Mouse (Mus musculus): Measurements from ENCODE around the gene Gm21988. TPM values are rescaled to one million over a fixed set of nuclear protein-coding genes. Genes with fewer than 3 reads are reported as not detected.

Gm21988 gene
- 9.7 and 12.1 TPM in 2 replicates for polyA plus RNA-seq (2014; fragmentation: Nextera tagmentation; extraction: Ambion mirVana)

GRCm38 (mm10) chr11:70239541-70240279 lies at the start of gene Gm21988, which contains the start of gene Rnasek:
Gene Gm21988 (minus strand): TSS chr11:70239830.
Gene Rnasek (minus strand): TSS chr11:70239842.
- peak within 1 kb of the TSS; percentile 89 for H3K4me3 ChIP-seq (ENCODE audit: low read depth, low read length)
- peaks cover 6% of the 10 kb centered on the region for H3K36me3 ChIP-seq (ENCODE audit: control insufficient read depth, insufficient read depth, low read length)
- peak within 1 kb of the TSS; percentile 83 for H3K4me2 ChIP-seq
- peaks cover 25% of the 10 kb centered on the region for H3K4me1 ChIP-seq (ENCODE audit: control insufficient read depth, insufficient read depth, low read length)
- DNase-seq (ENCODE audit: low spot score, missing footprints) (peak; percentile 99), ATAC-seq (ENCODE audit: low FRiP score) (peak; percentile 36)
- H3K9me3 ChIP-seq (ENCODE audit: control insufficient read depth, low read length), result no peaks in the 10 kb centered on the region
- under 1% methylated on average over 32 of the region's 35 CpGs for WGBS
- peak within 1 kb of the TSS; percentile 86 for H3K9ac ChIP-seq (ENCODE audit: low read length)
- peak within 1 kb of the TSS; percentile 61 for H3K27ac ChIP-seq (ENCODE audit: low read depth, low read length)
- H3K27me3 ChIP-seq (ENCODE audit: control insufficient read depth, insufficient read depth, low read length), result no peaks in the 10 kb centered on the region

GRCm38 (mm10) chr11:70289236-70289635 lies 49.6 kb upstream of the Gm21988 start:
- 29% methylated on average over 6 of the region's 6 CpGs for WGBS
- H3K36me3 ChIP-seq (ENCODE audit: control insufficient read depth, insufficient read depth, low read length), result no peaks in the 10 kb centered on the region
- DNase-seq (ENCODE audit: low spot score, missing footprints), result no peak
- H3K4me1 ChIP-seq (ENCODE audit: control insufficient read depth, insufficient read depth, low read length), result no peaks in the 10 kb centered on the region
- no peaks in the 10 kb centered on the region for H3K9me3 ChIP-seq (ENCODE audit: control insufficient read depth, low read length)
- no peak overlapping the region for H3K4me2 ChIP-seq
- no peak overlapping the region for H3K4me3 ChIP-seq (ENCODE audit: low read depth, low read length)
- H3K27ac ChIP-seq (ENCODE audit: low read depth, low read length), result no peak overlapping the region
- H3K27me3 ChIP-seq (ENCODE audit: control insufficient read depth, insufficient read depth, low read length), result no peaks in the 10 kb centered on the region; the same call in 1 of the 2 replicates
- no peak for ATAC-seq (ENCODE audit: low FRiP score)
- no peak overlapping the region for H3K9ac ChIP-seq (ENCODE audit: low read length)

GRCm38 (mm10) chr11:70288102-70288501 lies 48.5 kb upstream of the Gm21988 start:
- DNase-seq (ENCODE audit: low spot score, missing footprints) (no peak), ATAC-seq (ENCODE audit: low FRiP score) (no peak)
- no peak overlapping the region for H3K4me2 ChIP-seq
- no peaks in the 10 kb centered on the region for H3K9me3 ChIP-seq (ENCODE audit: control insufficient read depth, low read length)
- no peaks in the 10 kb centered on the region for H3K36me3 ChIP-seq (ENCODE audit: control insufficient read depth, insufficient read depth, low read length)
- no peaks in the 10 kb centered on the region; the same call in 1 of the 2 replicates for H3K27me3 ChIP-seq (ENCODE audit: control insufficient read depth, insufficient read depth, low read length)
- 90% methylated on average over 10 of the region's 10 CpGs for WGBS
- no peak overlapping the region for H3K27ac ChIP-seq (ENCODE audit: low read depth, low read length)
- H3K9ac ChIP-seq (ENCODE audit: low read length), result no peak overlapping the region
- H3K4me1 ChIP-seq (ENCODE audit: control insufficient read depth, insufficient read depth, low read length), result no peaks in the 10 kb centered on the region
- no peak overlapping the region for H3K4me3 ChIP-seq (ENCODE audit: low read depth, low read length)

- H3K4me3 ChIP-seq (ENCODE audit: low read depth, low read length), result no peak overlapping the region
- no peak overlapping the region for H3K27ac ChIP-seq (ENCODE audit: low read depth, low read length)
- 91% methylated on average over 5 of the region's 5 CpGs for WGBS
- ATAC-seq (ENCODE audit: low FRiP score) (no peak), DNase-seq (ENCODE audit: low spot score, missing footprints) (no peak)
- H3K9ac ChIP-seq (ENCODE audit: low read length), result no peak overlapping the region
- H3K27me3 ChIP-seq (ENCODE audit: control insufficient read depth, insufficient read depth, low read length), result no peaks in the 10 kb centered on the region; the same call in 1 of the 2 replicates
- no peaks in the 10 kb centered on the region for H3K36me3 ChIP-seq (ENCODE audit: control insufficient read depth, insufficient read depth, low read length)
- no peaks in the 10 kb centered on the region for H3K4me1 ChIP-seq (ENCODE audit: control insufficient read depth, insufficient read depth, low read length)
- no peak overlapping the region for H3K4me2 ChIP-seq
- H3K9me3 ChIP-seq (ENCODE audit: control insufficient read depth, low read length), result no peaks in the 10 kb centered on the region
Observed at GRCm38 (mm10) chr11:70285686-70286085, 46.1 kb upstream of the Gm21988 start.

- WGBS, result 86% methylated on average over 3 of the region's 3 CpGs
- no peaks in the 10 kb centered on the region for H3K4me1 ChIP-seq (ENCODE audit: control insufficient read depth, insufficient read depth, low read length)
- DNase-seq (ENCODE audit: low spot score, missing footprints) (no peak), ATAC-seq (ENCODE audit: low FRiP score) (no peak)
- no peak overlapping the region for H3K4me2 ChIP-seq
- no peak overlapping the region for H3K27ac ChIP-seq (ENCODE audit: low read depth, low read length)
- H3K9ac ChIP-seq (ENCODE audit: low read length), result no peak overlapping the region
- H3K36me3 ChIP-seq (ENCODE audit: control insufficient read depth, insufficient read depth, low read length), result no peaks in the 10 kb centered on the region
- no peaks in the 10 kb centered on the region; the same call in 1 of the 2 replicates for H3K27me3 ChIP-seq (ENCODE audit: control insufficient read depth, insufficient read depth, low read length)
- no peaks in the 10 kb centered on the region for H3K9me3 ChIP-seq (ENCODE audit: control insufficient read depth, low read length)
- no peak overlapping the region for H3K4me3 ChIP-seq (ENCODE audit: low read depth, low read length)
Observed at GRCm38 (mm10) chr11:70284757-70285156, 45.1 kb upstream of the Gm21988 start.

GRCm38 (mm10) chr11:70283666-70284065 lies 44.0 kb upstream of the Gm21988 start:
- no peaks in the 10 kb centered on the region; the same call in 1 of the 2 replicates for H3K27me3 ChIP-seq (ENCODE audit: control insufficient read depth, insufficient read depth, low read length)
- no peak overlapping the region for H3K9ac ChIP-seq (ENCODE audit: low read length)
- no peak overlapping the region for H3K27ac ChIP-seq (ENCODE audit: low read depth, low read length)
- ATAC-seq (ENCODE audit: low FRiP score) (no peak), DNase-seq (ENCODE audit: low spot score, missing footprints) (no peak)
- H3K4me2 ChIP-seq, result no peak overlapping the region
- H3K4me3 ChIP-seq (ENCODE audit: low read depth, low read length), result no peak overlapping the region
- 81% methylated on average over 4 of the region's 4 CpGs for WGBS
- no peaks in the 10 kb centered on the region for H3K9me3 ChIP-seq (ENCODE audit: control insufficient read depth, low read length)
- H3K4me1 ChIP-seq (ENCODE audit: control insufficient read depth, insufficient read depth, low read length), result no peaks in the 10 kb centered on the region
- H3K36me3 ChIP-seq (ENCODE audit: control insufficient read depth, insufficient read depth, low read length), result no peaks in the 10 kb centered on the region

GRCm38 (mm10) chr11:70280441-70280840 lies 40.8 kb upstream of the Gm21988 start:
- no peak for DNase-seq (ENCODE audit: low spot score, missing footprints)

GRCm38 (mm10) chr11:70278961-70279360 lies 39.3 kb upstream of the Gm21988 start:
- WGBS, result 74% methylated on average over 3 of the region's 3 CpGs

More at GRCm38 (mm10) chr11:70280441-70280840, 40.8 kb upstream of the Gm21988 start:
- ATAC-seq (ENCODE audit: low FRiP score), result no peak
- no peaks in the 10 kb centered on the region for H3K27me3 ChIP-seq (ENCODE audit: control insufficient read depth, insufficient read depth, low read length)
- no peaks in the 10 kb centered on the region for H3K9me3 ChIP-seq (ENCODE audit: control insufficient read depth, low read length)
- 76% methylated on average over 3 of the region's 3 CpGs for WGBS
- no peak overlapping the region for H3K27ac ChIP-seq (ENCODE audit: low read depth, low read length)
- no peak overlapping the region for H3K9ac ChIP-seq (ENCODE audit: low read length)
- H3K4me1 ChIP-seq (ENCODE audit: control insufficient read depth, insufficient read depth, low read length), result no peaks in the 10 kb centered on the region
- no peak overlapping the region for H3K4me3 ChIP-seq (ENCODE audit: low read depth, low read length)
- no peaks in the 10 kb centered on the region for H3K36me3 ChIP-seq (ENCODE audit: control insufficient read depth, insufficient read depth, low read length)
- no peak overlapping the region for H3K4me2 ChIP-seq

GRCm38 (mm10) chr11:70271641-70272040 lies 32.0 kb upstream of the Gm21988 start:
- Histone ChIP-seq H3K9ac (ENCODE audit: low read length) (no peak overlapping the region), H3K4me2 (no peak overlapping the region), H3K4me3 (ENCODE audit: low read depth, low read length) (no peak overlapping the region), H3K4me1 (ENCODE audit: control insufficient read depth, insufficient read depth, low read length) (no peaks in the 10 kb centered on the region), H3K36me3 (ENCODE audit: control insufficient read depth, insufficient read depth, low read length) (no peaks in the 10 kb centered on the region), H3K27ac (ENCODE audit: low read depth, low read length) (no peak overlapping the region), H3K27me3 (ENCODE audit: control insufficient read depth, insufficient read depth, low read length) (no peaks in the 10 kb centered on the region), H3K9me3 (ENCODE audit: control insufficient read depth, low read length) (no peaks in the 10 kb centered on the region)
- DNase-seq (ENCODE audit: low spot score, missing footprints), result no peak
- ATAC-seq (ENCODE audit: low FRiP score), result no peak
- 88% methylated on average over 7 of the region's 7 CpGs for WGBS

More at GRCm38 (mm10) chr11:70278961-70279360, 39.3 kb upstream of the Gm21988 start:
- H3K4me3 ChIP-seq (ENCODE audit: low read depth, low read length), result no peak overlapping the region
- no peaks in the 10 kb centered on the region for H3K4me1 ChIP-seq (ENCODE audit: control insufficient read depth, insufficient read depth, low read length)
- DNase-seq (ENCODE audit: low spot score, missing footprints) (no peak), ATAC-seq (ENCODE audit: low FRiP score) (no peak)
- no peaks in the 10 kb centered on the region for H3K36me3 ChIP-seq (ENCODE audit: control insufficient read depth, insufficient read depth, low read length)
- H3K9me3 ChIP-seq (ENCODE audit: control insufficient read depth, low read length), result no peaks in the 10 kb centered on the region
- no peaks in the 10 kb centered on the region for H3K27me3 ChIP-seq (ENCODE audit: control insufficient read depth, insufficient read depth, low read length)
- no peak overlapping the region for H3K4me2 ChIP-seq
- H3K9ac ChIP-seq (ENCODE audit: low read length), result no peak overlapping the region
- no peak overlapping the region for H3K27ac ChIP-seq (ENCODE audit: low read depth, low read length)
